Mouse (Mus musculus) right cerebral cortex, adult 18-20 months (tissue): ENCODE data around the gene Mtmr12.

Source experiments
- DNase-seq: peaks from one replicate; pipeline ENCODE4 v3.0.0; 2022; ENCODE audit warnings: mixed read lengths

The Mtmr12 gene

DNA sequence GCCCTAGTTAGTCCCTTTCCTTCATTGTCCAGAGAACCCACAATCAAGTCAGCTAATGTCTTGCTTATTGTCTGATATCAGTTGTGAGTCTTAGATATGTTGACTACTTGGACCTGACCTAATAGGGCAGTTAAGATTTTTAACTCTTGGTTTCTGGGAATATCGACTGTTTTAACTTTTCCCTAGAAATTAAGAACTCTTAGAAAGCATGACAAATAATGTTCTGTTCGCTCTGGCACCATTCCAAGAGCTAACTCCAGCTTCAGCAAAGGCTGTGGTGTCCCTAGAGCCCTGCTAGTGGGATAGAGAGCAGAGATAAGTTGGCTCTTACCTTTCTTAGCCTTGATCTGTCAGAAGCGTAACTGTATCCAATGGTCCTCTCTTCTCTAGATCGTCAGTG is 32.7 kb downstream of the Mtmr12 start:
- no peak for DNase-seq

DNA sequence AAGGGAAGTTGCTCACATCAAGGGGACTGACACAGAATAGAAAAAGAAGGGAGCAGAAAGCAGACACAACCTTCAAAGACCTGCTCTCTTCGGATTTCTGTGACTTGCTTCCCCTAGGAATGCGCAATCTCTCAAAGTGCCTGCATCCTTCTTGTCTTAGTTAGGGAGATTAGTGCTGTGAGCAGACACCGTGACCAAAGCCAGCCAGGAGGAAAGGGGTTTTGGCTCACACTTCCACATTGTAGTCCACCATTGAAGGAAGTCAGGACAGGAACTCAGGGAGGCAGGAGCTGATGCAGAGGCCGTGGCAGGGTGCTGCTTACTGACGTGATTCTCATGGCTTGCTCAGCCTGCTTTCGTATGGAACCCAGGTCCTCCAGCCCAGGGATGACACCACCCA is 33.5 kb downstream of the Mtmr12 start:
- DNase-seq: no peak

DNA sequence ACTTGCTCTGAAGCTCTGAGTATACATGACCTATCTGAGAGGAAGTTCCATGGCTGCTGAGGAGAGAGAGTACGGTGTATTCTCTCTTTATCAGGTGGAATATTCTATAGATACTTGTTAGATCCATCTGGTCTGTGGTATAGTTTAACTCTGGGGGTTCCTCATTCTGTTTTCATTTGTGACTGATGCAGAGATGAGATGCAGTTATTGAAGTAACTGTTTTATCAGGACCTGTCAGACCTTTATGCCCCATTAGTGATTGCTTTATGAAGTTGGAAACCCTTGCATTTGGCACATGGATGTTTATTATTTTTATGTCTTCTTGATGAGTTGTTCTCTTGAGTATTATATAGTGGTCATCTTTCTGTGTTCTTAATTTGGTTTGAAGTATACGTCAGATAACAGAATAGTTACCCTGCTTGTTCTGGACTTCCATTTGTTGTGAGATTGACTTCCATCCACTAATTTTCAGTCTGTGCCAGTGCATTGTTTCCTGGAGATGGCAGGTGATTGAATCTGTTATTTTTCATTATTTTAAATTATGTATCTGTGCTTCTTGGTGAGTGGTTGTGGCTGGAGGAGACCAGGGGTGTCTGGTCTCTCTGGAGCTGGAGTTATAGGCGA is 36.0 kb downstream of the Mtmr12 start:
- no peak for DNase-seq

DNA sequence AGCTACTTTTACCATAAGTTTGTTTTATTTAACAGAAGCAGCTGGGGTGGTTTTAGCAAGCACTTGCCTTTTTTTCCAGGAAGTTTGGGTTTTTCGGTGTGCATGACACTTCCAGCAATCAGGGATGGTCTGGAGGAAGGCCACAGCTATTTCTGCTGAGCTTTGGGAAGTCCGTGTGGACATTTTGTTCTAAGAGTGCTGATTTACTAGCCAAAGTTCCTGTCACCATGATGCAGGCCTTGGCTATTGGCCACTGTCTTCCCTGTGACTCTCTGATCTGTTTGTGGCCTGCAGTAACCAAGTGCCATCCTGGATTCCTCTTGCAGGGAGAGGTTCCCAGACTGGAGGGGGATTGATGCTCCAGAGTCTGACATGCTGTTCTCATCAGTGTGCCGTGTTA is 39.0 kb downstream of the Mtmr12 start:
- DNase-seq: no peak

DNA sequence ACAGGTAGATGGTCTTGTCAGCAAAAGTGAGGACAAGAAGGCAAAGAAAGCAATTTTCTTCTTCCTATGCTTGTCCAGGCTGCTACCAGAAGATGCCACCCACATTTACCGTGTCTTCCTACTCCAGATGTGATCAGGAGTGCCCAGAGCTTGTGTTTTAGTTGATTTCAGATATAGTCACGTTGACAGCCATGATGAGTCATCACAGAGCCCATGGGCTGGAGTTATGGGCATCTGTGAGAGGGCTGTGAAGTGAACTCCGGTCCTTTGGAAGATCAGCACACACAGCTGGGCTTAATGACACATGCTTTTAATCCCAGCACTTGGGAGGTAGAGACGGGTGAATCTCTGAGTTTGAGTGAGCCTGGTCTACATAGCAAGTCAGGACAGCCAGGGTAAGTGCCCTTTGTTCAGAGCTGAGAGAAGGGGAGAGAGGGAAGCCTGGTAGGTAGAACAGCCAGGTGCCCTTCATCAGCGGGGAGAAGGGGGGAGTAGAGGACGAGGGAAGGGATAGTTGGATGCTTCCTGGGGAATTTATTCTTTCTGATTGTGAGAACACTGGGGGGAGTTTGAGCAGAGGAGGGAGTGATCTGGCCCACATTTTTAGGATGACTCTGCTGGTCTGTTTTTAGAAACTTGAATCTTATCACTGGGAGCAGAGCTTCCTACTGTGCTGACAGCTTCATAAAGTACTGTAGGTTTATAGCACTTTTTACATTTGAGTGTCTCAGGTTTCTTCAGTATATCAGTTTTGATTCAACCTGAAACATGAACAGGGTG is 40.9 kb downstream of the Mtmr12 start:
- DNase-seq: peak; percentile 57

DNA sequence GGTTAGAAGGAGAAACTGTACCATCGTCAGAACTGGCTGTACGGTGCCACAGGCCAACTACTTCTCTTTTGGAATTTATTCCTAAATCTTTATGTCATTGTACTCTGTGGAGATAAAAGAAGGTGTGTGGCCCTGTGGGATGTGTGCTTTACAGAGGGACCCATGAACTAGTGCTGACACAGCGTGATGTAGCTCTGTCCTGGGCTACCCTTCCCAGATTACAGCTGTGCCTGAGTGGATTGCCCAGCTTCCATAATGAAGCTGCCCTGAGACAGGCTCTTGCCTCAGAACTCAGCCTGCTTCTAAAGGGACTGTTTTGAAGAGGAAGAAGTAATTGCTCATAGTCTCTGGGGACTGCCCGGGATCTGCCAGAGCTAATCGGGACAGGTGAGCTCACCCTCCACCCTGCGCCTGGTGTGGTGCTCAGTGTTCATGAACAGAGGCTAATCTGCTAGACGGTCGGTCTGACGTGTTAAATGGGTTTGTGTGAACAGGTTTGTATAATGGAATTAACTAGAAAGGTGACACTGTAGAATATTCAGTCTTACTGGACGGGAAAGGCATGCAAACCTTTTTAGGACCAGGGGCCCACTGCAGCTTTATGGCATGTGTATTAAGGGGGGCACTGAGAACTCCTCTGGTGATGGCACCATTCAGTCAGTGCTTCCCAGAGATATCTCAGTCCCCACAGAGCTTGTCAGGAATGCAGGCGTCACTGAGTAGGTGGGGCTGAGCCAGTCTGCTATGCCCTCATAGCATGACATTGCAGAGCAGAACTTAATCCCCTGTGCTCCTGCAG is 41.7 kb downstream of the Mtmr12 start:
- no peak for DNase-seq

DNA sequence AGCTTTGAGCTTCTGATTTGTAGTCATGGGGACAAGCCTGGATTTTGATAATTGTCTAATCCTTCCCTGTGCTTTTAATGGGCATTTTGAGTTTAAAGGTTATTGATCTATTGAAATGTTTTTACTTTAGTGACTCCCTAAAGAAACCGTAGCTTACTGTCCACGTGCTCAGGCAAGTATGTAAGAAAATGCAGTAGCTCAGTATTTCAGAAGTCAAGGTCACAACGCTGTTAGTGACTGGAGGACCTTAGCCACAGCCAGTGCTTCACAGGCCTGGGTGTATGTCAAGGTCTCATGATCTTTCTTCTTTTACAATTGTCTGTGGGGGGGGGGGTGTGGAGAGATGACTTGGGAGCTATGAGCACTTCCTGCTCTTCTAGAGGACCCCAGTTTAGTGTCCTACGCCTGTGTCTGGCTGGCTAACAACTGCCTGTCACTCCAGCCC is 42.4 kb downstream of the Mtmr12 start:
- no peak for DNase-seq

DNA sequence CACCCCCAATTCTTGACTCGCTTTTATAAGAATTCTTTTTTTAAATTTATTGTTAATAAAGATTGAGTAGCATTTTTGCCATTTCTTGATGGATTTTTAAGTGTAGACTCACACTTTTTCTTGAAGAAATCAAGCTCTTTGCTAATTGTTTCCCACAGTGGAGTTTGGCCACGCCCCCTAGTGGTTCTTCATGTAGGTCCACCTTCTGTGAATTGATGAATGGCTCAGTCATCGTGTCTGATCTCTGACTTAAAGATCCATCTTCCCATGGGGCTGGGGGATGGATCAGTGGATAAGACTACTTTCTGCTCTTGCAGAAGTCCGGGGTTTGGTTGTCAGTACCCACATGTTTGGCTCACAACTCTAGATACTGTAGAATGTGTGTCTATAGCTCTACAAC is 43.5 kb downstream of the Mtmr12 start:
- no peak for DNase-seq

DNA sequence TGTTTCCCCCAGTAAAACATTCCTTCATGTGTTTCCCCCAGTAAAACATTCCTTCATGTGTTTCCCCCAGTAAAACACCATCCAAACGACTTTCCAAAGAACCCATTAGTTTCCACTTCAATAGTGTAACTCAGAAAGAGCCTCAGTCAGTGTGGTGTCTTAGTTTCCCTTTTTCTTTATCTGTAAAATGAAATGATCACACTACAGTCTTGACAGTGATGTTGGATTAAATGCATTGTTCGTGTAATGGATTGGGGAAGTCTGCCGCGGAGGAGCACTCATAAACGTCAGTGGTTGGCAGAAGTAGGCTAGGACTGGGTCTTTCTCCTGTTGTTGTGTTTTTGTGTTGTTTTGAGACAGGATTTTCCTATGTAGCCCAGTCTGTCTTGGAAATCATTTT is 45.5 kb downstream of the Mtmr12 start:
- DNase-seq: no peak

DNA sequence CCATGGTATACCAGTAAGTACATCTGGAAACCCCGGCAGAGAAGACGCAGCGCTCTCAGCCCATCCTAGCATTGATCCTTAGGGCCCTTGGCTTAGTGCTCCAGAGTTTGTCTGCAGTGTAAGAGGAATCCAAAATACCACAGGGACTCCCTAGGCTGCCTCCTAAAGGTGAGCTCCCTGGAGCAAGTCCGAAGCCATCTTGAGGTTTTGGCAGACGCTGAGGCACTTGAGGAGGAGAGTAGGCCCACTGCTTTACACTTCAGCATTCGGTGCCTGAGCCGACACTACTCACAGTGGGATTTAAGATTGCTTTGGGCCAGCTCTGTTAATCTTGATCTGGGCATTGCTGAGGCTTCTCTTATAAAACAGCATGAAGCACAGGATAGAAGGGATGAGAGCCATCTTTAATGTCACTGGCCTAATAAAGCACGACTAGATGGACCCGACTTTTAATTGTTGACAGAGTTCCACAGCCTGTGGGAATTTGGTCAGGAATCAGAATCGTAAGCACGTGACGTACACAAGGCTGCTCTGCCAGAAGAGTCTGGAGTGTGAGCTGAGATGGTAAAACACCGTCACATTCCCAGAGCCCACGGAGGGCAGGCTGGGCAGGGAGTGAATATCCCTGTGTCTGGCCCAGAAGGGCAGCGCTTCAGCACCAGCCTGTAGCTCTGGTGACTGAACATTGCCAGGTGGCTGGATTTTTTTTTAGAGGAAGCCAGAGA is 46.8 kb downstream of the Mtmr12 start:
- DNase-seq: no peak

DNA sequence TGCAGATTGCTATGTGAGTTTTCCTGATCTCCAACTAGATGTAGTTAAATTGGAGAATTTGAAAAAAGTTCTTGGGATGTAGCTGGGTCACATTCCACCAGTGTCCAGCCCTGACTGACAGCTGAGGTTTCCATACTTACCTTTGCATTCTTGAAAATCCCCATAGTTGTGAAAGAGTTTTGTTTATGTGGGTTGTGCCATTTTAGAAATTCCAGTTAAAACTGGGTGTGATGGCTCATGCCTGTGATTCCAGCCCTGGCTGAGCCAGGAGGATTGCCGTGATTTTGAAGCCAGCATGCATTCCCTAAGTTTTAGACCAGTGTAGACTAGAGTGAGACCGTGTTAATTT is 47.3 kb downstream of the Mtmr12 start:
- DNase-seq: no peak

DNA sequence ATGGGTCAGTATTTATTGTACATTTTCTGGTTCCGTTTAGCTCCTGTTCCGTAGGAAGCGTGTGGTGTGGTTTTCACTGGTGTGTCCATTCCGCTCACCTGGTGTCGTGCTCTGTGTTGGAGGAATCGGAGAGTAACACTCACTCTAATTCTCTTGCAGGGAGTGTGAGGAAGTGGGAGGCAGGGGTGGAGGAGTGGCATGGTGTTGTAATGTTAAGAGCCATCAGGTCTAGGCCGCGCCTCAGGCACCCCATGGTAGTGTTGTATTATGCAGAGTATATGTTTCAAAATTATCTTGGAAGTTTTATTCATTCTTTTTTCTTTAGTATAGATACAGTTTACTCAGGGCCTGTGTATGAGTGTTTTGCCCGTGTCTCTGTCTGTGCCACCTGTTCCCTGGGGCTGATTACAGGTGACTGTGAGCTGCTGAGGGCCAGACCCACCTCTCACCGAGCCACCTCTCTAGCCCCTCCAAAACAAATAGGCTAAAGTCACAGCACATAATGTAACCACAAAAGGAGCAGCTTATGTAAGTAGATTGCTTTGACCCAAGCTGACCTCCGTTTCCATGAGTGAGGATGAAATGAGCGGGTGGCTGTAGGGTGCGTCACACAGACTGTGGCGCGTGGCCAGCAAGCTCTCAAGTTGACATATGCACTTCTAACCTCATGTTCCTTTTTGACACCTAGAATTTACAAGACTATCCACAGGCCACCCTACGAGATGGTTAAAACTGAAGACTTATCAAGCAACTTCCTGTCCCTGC is 53.1 kb downstream of the Mtmr12 start:
- no peak for DNase-seq

DNA sequence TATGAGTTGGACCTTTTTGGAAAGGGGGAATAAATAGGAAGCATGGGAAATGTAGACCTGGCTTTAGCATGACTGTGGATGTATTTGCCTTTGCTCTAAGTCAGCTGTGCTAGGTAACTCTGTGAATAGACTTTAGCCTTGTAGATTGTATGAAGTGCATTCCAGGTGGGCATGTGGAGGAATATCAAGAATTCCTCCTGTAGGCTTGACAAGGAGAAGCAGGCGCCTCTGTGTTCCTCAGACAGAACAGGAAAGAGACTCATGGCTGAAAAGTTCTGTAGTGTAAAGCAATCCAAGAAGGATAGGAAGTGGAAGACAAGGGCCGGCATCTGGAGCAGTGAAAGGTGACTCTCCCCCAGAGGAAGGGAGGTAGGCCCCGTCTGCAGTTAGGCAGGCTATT is 58.2 kb downstream of the Mtmr12 start:
- no peak for DNase-seq

DNA sequence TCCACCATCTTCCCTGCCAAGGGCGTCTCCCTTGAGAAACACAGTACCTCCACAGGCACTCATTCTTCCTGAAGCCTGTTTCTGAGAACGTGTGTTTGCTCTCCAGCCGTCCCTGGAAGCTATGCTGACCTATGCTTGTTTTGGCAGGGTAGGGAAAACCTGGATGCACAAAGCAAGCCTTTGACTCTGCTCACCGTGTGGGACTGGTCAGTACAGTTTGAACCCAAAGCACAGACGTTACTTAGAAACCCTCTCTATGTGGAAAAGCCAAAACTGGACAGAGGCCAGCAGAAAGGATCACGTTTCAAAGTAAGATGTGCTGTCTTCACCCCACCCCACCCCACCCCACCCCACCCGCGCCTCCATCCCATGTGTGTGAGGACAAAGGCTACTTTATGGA is 61.6 kb downstream of the Mtmr12 start:
- DNase-seq: no peak

DNA sequence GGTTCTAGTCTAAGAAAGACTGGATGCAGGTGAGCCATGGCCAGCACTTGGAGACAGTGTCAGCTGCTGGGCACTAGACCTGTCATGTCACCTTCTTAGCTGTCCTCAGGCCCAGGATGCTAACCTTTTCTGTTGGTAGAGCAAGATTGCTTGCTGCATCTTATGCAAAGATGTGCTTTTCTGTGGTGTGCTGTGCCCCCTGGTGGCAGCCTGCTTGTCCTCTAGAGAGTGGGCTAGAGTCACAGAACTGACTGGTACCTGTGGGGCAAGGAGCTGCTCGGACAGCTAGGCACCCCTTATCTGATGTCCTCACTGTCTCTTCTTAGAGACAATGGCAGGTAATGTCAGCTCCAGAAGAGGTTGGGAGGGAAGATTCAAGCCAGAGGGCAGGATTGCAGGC is 63.2 kb downstream of the Mtmr12 start:
- peak; percentile 68 for DNase-seq

DNA sequence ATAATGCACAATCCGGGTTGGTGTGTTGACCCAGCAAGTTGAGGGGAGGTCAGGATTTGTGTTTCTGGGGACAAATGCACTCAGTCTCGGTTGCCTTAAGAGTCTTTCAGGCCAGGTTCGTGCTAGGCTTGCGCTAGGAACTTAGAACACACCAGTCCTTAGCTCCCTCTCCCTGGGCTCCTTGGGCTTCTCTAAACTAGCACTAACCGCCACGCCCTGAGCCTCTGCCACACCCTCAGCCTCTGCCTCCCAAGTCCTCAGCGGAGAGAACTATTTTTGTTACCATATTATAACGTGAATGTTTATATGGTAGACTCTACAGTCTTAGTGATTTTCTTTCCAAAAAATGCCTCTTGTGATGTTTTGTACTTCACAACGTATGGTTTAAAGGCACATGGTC is 66.5 kb downstream of the Mtmr12 start:
- no peak for DNase-seq

DNA sequence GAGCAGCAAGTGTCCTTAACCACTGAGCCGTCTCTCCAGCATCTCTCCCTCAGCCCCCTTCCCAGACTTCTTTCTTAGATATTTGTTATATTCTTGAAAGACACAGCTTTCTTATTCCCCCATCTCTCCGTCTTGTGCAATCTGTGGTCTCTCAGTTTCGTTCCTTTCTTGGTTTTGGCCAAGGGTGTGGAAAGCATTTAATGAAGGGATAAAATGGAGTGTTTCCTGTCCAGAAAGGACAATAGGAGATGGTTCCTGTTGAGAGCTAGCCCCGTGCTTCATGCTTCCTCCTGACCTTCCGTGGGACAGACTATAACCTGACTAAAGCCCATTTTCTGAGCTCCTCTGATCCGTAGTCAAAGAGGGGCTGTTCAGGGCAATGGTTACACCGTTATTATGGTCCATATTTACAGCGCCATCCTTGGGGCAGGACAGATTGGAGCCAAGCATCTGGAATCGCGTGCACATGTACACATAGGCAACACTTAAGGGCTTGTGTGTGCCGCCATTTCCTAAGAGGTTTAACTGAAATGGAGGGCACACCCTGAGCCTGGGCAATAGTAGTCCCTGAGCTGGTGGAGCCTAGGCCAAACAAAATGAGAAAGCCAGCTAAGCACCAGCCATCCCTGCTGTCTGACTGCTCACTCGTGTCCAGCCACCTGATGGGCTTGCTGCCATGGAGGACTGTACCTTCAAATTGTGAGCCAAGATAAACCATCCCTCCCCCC is 68.7 kb downstream of the Mtmr12 start:
- no peak for DNase-seq

DNA sequence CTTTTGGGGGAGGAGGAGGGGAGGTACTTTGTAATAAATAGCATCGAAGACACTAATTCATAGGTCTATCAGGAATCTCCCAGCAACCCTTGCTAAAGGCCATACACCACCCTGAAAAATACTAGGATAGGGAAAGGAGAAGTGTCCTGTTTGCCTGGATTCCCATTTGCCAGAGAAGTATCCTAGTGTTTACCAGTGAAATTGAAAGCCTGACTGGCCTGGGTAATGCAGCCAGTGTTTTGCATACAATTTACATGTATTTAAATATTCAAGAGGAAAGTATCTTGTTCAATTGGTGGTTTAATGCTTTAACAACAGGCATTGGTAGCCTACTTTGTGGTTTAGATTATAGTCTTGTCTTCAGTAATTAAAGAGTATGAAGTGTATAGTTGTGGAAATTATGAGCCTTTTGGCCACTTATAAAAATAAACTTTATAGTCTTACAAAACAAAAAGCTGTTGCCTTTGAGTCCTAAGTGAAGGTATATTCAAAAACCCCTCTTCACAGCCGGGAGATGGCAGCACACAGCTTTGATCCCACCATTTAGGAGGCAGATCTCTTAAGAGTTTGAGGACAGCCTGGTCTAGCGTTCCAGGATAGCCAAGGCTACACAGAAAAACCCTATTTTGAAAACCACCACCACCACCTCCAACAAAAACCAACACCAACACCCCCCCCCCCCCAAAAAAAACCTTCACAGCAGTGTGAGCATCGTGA is 69.4 kb downstream of the Mtmr12 start:
- no peak for DNase-seq

DNA sequence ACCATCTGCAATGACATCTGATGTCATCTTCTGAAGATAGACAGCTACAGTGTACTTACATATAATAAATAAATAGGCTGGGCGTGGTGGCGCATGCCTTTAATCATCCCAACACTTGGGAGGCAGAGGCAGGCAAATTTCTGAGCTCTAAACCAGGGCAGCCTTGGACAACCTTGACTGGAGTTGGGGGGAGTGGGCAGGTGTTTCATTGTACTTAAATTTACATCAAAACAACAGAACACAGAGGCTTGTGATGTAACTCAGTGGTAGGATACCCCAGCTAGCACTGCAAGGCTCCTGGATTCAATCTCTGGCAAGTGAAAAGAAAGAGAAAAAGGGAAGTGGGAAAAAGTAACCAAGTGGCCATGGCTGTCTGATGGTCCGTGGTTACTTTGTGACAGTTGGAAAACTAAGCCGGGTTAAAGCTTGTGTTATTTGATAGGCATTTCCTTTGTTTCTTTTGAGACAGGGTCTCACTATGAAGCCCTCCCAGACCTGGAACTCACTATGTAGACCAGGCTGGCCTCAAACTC is 70.3 kb downstream of the Mtmr12 start:
- no peak for DNase-seq

DNA sequence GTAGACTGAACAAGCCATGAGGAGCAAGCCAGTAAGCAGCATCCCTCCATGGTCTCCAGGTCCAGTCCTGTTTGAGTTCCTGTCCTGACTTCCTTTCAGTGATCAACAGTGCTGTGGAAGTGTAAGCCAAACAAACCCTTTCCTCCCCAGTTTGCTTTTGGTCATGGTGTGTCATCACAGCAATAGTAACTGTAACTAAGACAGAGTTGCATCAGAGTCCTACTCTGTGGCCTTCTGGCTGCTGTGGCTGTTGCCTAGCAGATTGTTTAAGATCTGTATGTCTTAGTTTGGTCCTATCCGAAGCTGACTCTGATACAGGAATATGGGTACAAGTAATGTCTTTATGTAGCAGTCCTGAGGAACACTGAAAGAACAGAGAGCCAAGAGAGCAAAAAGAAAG is 75.0 kb downstream of the Mtmr12 start:
- DNase-seq: no peak
